Mouse (Mus musculus) gastrocnemius, postnatal 14 days (tissue): ENCODE results near the gene Pakap. TPM values are rescaled to one million over a fixed set of nuclear protein-coding genes. Genes with fewer than 3 reads are reported as not detected.

Experiments
- DNase-seq: peaks from one replicate; pipeline ENCODE4 v3.0.0; 2021; ENCODE audit warnings: mixed read lengths
- intact Hi-C: fragments of 180-260 bp; cut with DNase I; formaldehyde crosslinking; loops from one replicate; pipeline ENCODE4 v1.15.1; 2025; ENCODE audit warnings: low total_unique reads
- total RNA-seq, 2 experiments: library from RNA; stranded (reverse); gene quantifications; 2 replicates each; pipeline ENCODE4 v1.2.3; 2021

The Pakap gene
- total RNA-seq, 2 experiments from 2014 or later = 8.8 to 10.9 TPM

DNA sequence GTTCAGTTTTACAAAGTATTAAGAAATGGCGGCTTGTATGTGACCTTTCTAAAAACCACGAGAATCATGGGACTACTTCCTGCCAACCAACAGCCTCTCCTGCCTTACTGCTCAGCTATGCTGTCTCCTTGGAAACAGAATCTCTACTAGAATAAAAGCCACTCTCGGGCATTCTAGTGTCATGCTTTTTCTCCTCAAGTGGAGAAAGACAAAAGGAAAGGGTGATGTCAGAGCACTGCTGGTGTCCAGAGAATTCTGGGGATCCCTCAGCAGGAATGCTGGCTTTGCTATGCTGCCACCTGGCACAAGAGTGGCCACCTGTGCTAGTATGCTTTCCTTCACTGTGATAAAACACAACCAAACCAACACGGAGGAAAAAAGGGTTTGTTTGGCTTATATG lies 92.5 kb downstream of the Pakap start:
- intact Hi-C loops = no loop called here
- no peak for DNase-seq

DNA sequence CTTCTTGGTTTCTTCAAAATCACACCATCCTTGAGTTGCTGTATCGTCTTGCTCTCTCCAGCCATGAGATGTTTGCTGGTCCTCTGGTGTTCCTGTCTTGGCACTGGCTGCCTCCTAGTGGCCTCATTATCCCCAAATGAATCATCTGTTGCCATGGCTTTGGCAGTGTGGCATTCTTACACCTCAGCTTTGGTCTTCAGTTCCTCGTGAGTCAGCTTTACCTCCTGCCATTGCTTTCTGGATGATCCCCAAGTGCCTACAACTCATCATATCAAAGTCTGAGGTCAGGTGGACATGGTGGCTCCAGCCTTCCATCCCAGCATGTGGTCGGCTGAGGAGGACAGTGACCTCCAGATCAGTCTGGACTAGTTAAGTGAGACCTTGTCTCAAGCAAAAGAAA lies 98.1 kb downstream of the Pakap start:
- no peak for DNase-seq
- intact Hi-C loops = no loop called here

DNA sequence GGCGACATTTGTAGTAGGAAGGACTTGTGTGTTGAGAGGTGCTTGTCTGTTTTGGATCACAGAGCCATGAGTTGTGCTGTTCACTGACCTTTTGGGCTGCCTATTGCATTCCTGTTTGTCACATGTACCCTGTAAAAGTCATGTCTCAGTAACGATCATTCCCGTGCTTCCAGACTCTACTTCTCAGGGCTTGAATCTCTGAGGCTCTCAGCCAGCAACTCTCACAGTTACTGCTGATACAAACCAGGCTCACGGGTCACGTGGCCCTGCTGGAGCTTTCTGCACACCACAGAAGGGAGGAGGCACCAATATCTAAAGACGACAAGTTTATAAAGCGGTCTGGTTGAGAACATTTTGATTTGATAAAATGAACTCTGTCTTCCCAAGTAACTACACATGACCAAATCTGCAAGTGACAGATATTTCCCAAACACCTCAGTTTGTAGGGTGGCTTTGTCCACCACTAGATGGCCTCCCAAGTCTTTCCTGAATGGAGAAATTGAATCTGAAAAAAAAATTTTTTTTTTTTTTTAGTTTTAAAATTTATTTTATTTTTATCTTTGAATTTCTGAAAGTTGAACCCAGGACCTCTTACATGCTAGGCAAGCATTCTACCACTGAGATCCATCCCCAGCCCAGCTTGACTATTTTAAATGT lies 103.0 kb downstream of the Pakap start:
- intact Hi-C loops = loop anchor here (2.0 kb wide), 1 partner anchor 212 kb away; no protein-coding TSS in a partner anchor
- no peak for DNase-seq

DNA sequence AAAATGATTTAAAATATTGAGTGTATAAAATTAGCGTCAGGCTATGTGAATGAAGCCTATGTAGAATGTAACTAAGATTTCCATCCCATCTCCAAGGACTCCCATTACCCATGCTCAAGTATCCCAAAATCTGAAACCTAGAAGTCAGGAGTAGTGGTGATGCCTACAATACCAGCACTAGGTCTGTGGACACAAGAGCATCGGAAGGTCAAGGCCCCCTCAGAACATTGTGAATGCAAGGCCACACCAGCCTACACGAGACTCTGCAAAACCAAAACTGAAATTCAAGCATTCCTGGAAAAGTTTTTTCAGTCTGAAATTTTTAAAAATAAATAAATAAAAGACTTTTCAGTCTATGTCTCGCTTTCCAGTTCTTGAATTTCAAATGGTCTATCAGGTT lies 104.6 kb downstream of the Pakap start:
- intact Hi-C loops = loop anchor here (2.0 kb wide), 1 partner anchor 114 kb away; no protein-coding TSS in a partner anchor
- DNase-seq = no peak

DNA sequence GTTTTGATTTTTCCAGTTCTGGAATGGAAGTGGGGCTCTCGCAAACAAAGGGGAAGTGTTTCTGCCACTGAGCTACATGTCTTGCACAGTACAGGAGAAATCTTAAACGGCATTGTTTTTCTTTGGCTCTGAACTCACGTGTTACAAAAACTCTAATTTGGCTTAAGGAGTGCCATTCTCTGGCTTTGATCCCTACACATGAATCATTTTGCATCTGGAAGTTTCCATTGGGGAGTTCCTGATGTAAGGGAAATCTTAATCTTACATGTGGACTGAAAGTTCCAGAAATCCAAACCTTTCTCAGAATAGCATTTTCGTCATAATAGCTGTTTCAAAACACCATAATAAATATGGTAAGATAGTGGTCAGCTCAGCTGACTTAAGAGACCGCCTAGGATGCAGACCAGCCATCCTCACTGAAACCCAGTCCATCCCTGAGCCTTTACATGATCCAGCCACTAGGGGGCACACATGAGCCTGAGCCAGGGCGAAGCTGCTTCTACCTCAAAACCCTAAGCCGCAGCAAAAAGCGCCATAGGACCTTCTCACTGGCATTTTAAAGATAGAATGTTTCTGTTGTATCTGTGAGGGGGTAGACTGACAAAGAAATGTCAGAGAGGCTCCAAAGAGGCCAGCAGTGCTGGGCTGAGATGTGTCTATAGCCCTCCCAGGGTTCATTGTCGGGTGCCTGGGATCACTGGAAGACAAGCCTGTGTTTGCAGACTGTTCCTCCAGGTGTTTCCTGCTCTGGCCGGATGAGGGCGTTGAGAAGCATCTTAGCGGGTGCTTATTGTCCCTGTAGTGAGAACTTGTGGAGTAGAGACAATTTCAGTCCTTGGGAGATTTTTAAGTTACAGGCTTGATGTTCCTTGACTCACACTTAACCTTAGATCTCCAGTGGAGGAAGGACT lies 105.3 kb downstream of the Pakap start:
- intact Hi-C loops = loop anchor here (2.0 kb wide), 1 partner anchor 114 kb away; no protein-coding TSS in a partner anchor
- DNase-seq = peak; percentile 86

DNA sequence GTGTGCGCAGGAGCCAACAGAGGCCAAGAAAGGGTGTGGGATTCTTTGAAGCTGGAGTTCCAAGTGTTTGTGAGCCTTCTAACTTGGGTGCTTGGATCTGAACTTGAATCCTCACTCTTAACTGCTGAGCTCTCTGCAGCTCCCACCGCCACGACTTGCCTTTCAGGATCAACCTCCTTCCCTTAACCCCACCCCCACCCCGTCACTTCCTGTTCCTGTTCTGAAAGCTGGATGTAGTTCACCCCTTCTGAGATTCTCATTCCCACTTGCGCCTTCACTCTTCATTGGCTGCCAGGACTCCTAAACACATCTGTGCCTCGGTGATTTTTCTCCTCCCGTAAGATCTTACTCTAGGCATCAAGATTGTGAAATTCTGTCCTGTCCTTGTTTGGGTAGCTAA lies 106.4 kb downstream of the Pakap start:
- no peak for DNase-seq
- intact Hi-C loops = no loop called here

DNA sequence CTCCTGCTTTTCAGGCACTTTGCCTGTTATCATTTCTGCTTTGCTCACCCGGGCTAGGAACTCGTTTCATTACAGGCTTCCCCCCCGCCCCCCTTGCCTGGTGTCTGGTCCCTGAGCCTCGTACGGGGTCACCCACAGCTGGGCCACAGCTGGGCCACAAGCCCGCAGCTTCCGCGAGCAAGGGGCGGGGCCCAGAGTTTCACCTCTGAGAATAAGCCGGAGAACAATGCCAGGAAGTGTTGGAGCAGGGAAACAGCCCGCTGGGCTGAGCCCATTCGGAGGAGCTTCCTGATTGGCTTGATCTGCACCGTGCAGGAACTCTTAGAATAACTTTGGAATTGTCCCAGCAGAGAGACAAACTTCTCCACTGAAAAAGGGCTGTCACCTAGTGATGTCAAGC lies 107.4 kb downstream of the Pakap start:
- peak; percentile 75 for DNase-seq
- intact Hi-C loops = no loop called here

DNA sequence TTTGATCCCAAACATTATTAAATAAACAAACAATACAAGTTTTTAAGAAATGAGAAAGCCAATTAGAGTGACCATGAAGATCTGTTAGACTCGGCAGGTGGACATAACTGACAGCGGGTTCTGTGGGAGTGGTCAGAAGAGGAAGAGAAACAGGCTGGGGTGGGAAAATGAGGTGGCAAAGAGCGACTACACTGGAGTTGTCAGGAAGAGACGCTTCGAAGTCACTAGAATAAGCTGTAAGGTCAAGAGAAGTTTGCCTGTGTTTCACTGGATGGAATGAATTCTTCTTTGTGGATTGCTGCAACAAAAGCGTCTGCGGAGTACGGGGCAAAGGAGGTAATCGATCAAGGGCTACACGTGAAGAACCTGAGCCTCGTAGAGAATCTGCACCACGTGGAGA lies 109.9 kb downstream of the Pakap start:
- no peak for DNase-seq
- intact Hi-C loops = no loop called here

DNA sequence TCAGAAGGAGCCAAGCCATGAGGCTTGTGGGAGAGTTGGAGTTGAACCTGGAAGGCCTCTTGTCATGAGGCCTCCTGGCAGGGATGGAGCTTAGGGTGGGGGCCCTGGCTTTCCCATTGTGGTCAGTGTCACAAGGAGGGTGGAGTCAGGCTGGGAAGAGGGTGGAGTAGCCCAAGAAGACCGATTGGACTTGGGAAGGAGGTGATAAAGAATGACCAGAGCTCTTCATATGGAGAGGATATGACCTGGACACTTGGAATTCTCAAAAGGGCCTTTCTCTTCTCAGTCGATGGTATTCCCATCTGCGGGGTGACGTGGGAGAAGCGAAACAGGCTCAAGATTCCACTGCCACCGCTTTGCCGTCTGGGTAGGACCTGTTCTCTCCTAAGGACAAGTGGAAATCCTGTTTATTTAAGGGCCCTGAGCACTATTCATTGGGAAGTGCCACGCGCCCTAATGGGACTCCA lies 111.0 kb downstream of the Pakap start:
- intact Hi-C loops = no loop called here
- peak; percentile 13 for DNase-seq

DNA sequence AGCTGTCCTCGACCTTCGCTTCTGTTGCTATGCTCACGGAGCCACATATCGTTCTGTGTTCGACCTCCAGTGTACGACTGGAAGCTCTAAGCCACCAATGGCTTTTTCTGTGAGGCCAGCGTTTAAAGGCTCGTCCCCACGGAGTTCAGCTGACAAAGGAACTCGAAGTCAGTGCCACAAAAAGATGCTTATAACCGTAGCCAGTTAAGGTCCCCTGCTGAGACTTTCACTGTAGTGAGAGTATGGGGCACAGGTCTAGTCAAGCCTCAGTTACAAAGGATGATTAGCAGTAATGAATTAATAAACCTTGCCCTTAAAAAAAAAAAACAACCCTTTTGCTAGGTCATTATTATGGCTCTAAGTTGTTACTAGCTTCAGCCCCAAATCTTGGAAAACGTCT lies 112.2 kb downstream of the Pakap start:
- no peak for DNase-seq
- intact Hi-C loops = no loop called here

DNA sequence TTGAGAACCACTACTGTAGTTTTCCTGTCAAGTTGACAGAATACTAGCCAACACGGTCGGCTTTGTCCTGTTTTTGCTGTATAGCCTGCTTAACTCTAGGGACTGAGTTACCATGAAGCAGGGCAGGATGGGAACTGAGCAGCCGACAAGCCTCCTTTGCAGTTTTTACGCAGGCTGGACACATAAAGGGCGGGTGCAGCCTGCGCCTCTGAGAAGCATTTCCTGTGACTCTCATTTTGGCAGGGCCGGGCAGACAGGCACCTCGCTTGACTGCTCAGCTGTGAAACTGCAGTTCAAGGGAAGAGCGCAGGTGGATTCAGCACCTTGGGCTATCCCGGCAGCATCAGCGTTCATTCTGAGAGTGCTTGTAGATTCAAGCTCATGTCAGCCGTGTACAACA lies 113.5 kb downstream of the Pakap start:
- DNase-seq = no peak
- intact Hi-C loops = no loop called here

DNA sequence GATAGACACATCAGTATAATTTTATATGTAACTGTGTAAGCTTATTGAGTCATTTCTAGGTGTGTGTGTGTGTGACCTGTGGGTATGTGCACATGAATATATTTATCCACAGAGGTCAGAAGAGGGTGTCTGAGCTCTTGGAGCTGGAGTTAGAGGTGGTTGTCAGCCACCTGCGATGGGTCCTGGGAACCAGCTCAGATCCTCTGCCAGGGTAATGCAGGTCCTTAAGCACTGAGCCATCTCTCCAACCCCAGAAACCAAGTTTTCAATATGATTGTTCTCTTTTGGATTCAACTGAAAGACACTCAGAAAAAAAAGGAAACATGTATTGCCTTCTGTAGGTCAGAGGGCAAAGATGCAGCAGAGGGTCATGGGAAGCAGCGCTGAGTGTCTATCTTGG lies 114.4 kb downstream of the Pakap start:
- no peak for DNase-seq
- intact Hi-C loops = no loop called here

DNA sequence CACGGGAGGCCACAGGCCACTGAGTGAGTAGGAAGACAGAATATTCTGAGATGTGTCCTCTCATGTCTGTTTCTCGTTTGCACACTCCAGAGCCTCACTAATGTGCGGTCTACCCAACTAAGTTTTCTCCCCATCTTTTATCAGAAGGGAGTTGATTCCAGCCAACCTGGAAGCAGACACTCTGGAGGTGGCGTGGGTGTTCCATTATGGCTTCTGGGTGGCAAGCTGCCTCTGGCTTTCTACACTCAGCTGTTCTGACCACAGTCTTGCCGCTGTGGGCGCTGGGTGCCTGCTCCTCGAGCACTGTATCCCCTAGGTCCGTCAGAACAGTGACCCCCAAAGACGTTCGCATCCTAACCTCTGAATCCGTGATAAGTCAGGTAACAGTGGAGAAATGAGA lies 115.0 kb downstream of the Pakap start:
- intact Hi-C loops = no loop called here
- DNase-seq = no peak

DNA sequence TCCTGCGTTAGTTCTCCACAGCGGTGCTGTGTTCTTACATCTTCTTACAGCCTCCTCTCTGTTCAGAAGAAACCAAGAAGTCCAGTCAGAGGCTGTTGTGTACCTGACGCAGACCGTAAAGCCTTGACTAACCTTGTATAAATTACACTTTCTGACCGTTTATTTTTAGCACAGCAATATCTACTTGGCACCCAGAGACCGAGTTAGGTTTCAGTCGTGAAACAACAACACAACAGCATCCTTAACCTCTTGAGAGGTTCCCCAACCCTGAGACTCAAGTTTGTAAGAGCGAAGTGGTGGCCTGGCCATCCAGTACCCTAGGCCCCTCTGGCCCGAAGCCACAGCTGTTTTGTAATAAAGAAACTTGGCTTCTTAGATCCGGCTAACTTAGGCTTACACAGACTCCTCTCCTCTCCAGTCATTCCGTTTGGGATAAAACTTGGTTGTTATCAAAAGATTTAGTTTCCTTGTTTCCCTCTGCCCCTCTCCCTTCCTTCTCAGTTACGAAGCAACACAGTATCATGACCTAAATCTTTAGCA lies 116.8 kb downstream of the Pakap start:
- DNase-seq = no peak
- intact Hi-C loops = no loop called here

DNA sequence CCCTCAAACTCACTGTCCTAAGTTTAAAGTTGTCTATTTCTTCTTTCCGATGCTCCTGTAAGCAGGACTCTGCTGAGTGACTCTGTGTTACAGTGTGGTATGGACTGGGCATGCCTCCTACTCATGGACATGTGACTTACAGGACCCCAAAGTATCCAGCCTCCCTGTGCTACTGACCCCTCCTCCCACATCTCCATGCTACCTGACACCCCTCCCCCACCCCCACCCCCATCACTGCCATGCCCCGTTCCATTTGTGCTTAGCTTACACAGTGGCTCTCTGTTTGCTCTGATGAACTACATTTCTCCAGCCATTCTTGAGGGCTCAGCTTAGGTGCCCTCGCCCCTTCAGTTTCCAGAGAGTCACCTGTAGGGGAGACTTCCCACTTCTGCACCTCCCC lies 118.8 kb downstream of the Pakap start:
- intact Hi-C loops = no loop called here
- DNase-seq = no peak

DNA sequence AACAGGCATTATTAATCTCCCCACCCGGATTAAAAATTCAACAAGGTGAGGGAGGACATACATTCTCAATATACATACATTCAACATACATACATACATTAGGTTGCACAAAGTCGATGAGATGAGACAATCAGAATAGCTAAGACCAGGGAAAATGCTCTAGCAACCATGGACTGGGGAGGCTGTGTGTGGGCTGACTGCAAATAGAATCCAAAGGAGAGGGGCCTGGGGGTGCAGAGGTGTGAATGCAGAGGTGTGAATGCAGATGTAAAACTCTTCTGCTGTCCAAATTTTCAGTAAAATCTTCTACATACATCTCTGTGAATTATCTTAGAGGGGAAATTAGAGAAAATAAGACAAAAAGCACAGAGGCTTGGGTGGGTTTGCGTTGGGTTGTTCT lies 119.6 kb downstream of the Pakap start:
- no peak for DNase-seq
- intact Hi-C loops = no loop called here

DNA sequence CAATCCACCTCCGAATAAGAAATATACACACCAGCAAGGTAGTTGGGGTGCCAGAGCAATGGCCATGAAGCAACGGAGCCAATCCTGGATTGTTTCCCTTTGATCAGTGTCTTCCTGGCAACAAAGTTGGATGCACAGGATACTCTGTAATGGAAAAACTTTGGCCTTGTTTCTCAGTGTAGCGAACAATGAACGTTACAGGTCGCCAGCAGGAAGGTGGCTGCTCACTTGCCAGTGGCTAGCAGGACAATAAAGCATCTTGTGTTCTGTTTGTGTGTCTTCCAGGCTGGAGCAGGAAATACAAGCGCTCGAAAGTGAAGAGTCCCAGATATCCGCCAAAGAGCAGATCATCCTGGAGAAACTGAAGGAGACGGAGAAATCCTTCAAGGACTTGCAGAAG lies 120.2 kb downstream of the Pakap start:
- DNase-seq = no peak
- intact Hi-C loops = no loop called here

DNA sequence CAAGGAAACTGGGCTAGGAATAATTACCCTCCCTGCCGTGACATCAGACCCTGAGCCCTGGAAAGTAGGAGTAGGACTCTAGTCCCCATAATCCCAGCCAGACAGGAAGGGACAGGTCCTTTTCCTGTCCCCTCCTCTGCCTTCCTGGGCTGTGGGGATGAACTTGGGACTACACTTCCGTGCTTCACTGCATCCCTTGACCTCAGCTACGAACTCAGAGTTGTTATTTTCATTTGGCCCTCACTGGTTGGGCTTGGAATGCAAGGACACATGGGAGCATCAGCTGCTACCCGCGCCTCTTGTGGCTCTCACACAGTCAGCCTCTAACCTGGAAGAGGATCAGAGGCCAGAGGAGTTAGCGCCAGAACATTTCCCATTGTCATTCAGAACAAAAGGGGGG lies 122.0 kb downstream of the Pakap start:
- no peak for DNase-seq
- intact Hi-C loops = no loop called here

DNA sequence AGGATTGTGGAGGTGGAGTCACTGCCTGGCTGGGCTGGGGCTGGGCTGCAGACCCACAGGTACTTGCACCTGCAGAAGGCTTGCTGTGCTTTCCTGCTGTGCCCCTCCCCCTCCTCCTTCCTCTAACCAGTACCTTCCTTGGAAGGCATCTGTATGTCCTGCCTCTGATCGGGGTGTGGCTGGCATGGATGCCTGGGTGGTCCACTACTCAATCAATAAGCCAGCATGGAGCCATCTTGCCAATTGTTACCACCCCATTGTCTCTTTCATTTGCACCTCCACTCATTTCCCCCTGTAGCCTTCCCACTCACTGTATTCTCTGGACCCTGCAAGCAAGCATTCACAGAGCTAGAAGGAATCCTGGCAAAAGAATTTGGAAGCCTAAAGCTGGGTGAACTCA lies 122.8 kb downstream of the Pakap start:
- no peak for DNase-seq
- intact Hi-C loops = no loop called here

DNA sequence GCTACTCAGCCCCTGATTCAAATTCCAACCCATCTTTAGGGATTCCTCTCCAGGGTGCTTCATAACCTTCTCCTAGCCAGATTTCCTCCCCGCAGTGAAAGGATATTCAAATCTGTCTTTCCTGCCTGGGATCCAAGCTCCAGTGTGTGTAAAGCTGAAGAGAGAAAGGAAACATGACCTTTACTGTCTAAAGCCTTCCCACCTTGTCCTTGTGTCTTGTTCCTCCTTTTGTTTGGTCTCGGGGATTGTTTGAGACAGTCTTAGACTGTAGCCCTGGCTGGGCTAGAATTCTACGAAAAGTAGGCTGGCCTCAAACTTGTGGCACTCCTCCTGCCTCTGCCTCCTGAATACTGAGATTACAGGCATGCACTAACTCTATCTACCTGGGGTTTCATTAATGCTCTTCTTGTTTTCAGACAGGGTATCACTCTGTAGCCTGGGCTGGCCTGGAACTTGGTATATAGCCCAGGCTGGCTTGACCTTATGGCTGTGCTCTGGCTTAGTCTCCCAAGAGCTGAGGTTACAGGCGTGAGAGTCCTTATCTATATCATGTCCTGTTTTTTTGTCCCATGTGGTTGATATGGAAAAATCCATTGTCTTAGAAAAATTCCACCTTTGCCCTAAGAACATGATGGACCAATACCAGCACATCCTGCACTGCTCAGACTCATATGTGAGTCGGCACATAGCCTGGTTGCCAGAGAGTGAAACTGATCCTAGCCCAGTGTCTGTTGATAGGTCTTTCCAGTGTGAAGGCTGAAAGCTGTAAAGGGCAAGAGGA lies 126.6 kb downstream of the Pakap start:
- DNase-seq = no peak
- intact Hi-C loops = no loop called here
